Mouse (Mus musculus): ENCODE results near the gene Fgd5. TPM values are rescaled to one million over a fixed set of nuclear protein-coding genes. Genes with fewer than 3 reads are reported as not detected.
"Not testable (repeated sequence)": the region's sequence is repeated elsewhere in the genome, so short reads cannot be mapped to it uniquely, and the experiment has no call there.

Fgd5 gene
- 8.3 and 9.3 TPM in 2 replicates for polyA plus RNA-seq (2012; rRNA removed)

- no peak for DNase-seq (ENCODE audit: low read depth)
These were observed at the start of gene Fgd5 for GRCm38 (mm10) chr6:91978371-91979300. Gene Fgd5, plus strand, starts transcription at chr6:91978878.

GRCm38 (mm10) chr6:91931231-91931630 is 47.4 kb upstream of the Fgd5 start:
- DNase-seq (ENCODE audit: low read depth): no peak

- DNase-seq (ENCODE audit: low read depth): no peak
These were observed 40.2 kb upstream of the Fgd5 start for GRCm38 (mm10) chr6:91938491-91938890.

- no peak for DNase-seq (ENCODE audit: low read depth)
These were observed 30.3 kb upstream of the Fgd5 start for GRCm38 (mm10) chr6:91948426-91948825.

GRCm38 (mm10) chr6:91958015-91958414 is 20.7 kb upstream of the Fgd5 start:
- DNase-seq (ENCODE audit: low read depth): not testable (repeated sequence)

GRCm38 (mm10) chr6:91960028-91960811 is 18.5 kb upstream of the Fgd5 start:
- DNase-seq (ENCODE audit: low read depth): no peak

- DNase-seq (ENCODE audit: low read depth): no peak
These were observed 15.2 kb upstream of the Fgd5 start for GRCm38 (mm10) chr6:91963429-91963828.

GRCm38 (mm10) chr6:91965060-91965459 is 13.6 kb upstream of the Fgd5 start:
- DNase-seq (ENCODE audit: low read depth): no peak

GRCm38 (mm10) chr6:91966006-91966405 is 12.7 kb upstream of the Fgd5 start:
- DNase-seq (ENCODE audit: low read depth): no peak

GRCm38 (mm10) chr6:91972201-91972646 is 6.5 kb upstream of the Fgd5 start:
- no peak for DNase-seq (ENCODE audit: low read depth)

GRCm38 (mm10) chr6:91973972-91974371 is 4.7 kb upstream of the Fgd5 start:
- no peak for DNase-seq (ENCODE audit: low read depth)

- no peak for DNase-seq (ENCODE audit: low read depth)
These were observed 771 bp downstream of the Fgd5 start for GRCm38 (mm10) chr6:91979301-91979996.

- DNase-seq (ENCODE audit: low read depth): no peak
These were observed 1.3 kb downstream of the Fgd5 start for GRCm38 (mm10) chr6:91980011-91980410.

GRCm38 (mm10) chr6:91990101-91990500 is 11.4 kb downstream of the Fgd5 start:
- DNase-seq (ENCODE audit: low read depth): no peak

GRCm38 (mm10) chr6:91992823-91993222 is 14.1 kb downstream of the Fgd5 start:
- DNase-seq (ENCODE audit: low read depth): no peak

- DNase-seq (ENCODE audit: low read depth): no peak
These were observed 15.3 kb downstream of the Fgd5 start for GRCm38 (mm10) chr6:91993795-91994505.

- no peak for DNase-seq (ENCODE audit: low read depth)
These were observed 17.4 kb downstream of the Fgd5 start for GRCm38 (mm10) chr6:91996072-91996471.

- no peak for DNase-seq (ENCODE audit: low read depth)
These were observed 24.0 kb downstream of the Fgd5 start for GRCm38 (mm10) chr6:92002558-92003285.

GRCm38 (mm10) chr6:92003646-92004045 is 25.0 kb downstream of the Fgd5 start:
- DNase-seq (ENCODE audit: low read depth): no peak

GRCm38 (mm10) chr6:92004137-92004805 is 25.6 kb downstream of the Fgd5 start:
- no peak for DNase-seq (ENCODE audit: low read depth)

Measured in gonadal fat pad, adult 2 months (tissue).